Mouse (Mus musculus): ENCODE data around the gene Atp6v0b.

Gene Atp6v0b

DNA sequence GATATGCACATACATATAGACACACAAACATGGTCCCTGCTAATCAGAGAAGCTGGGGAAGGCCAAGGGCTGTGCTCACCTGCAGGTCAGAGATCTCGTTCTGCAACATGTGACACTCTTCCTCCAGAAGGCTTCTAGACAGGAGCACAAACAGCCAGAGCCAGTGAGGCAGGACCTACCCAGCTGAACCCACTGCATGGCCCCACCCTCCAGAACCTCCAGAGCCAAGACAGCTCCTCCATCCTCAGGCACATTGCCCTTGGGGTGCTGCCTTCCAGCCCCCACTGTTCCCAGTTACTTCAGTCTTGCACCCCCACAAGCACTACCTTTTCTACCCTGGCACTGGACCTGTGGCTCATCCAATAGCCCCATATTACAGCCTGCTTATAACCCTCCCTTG, 16.7 kb downstream of the Atp6v0b start:
- no peak for DNase-seq

DNA sequence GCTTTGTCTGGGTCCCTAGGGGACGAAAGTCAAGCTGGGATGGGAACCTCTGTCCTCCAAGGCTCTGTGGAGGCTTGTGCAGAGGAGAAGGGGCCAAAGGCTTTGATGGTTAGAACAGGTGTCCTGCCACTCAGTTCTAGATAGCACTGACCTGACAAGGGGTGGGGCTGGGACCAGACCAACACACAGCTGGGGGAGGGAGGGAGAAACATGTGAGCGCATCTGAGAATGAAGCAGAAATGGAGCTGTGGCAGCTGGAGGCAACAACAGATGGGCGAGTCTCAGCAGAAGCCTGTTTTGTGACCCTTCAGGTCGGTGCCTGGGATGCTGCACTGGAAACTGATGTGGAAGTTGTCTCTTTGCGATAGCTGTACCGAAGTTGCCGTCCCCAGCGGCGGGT, 17.8 kb downstream of the Atp6v0b start:
- DNase-seq: no peak

DNA sequence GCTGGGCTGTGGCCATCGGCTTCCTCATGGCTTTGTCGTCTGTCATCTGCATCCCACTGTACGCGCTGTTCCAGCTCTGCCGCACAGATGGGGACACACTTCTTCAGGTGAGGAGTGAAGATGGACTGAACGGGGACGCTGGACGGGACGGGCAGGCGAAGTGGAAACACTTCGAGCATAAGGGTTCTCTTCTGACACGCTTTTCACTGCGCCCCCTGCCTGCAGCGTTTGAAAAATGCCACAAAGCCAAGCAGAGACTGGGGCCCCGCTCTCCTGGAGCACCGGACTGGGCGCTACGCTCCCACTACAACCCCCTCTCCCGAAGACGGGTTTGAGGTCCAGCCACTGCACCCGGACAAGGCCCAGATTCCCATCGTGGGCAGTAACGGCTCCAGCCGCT, 19.3 kb downstream of the Atp6v0b start:
- peak; percentile 83 to 84 for DNase-seq

DNA sequence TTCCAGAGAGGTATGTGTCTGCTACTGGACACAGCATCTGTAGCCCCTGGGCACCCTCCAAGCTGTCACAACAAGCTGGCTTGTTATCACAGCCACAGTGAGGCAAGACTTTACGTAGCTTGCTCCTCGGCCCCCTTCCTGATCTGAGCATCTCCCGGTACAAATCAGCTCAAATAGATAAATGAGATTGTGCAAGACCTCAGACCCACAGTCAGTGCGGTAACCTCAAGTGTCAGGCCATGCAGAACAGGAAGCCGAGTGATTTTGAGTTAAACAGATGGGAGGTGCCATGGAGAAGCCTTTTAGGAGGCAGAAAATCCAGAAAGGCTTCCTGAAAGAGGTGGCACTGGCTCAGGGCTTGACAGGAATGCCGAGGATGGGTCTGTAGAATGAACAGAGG, 20.1 kb downstream of the Atp6v0b start:
- no peak for DNase-seq

DNA sequence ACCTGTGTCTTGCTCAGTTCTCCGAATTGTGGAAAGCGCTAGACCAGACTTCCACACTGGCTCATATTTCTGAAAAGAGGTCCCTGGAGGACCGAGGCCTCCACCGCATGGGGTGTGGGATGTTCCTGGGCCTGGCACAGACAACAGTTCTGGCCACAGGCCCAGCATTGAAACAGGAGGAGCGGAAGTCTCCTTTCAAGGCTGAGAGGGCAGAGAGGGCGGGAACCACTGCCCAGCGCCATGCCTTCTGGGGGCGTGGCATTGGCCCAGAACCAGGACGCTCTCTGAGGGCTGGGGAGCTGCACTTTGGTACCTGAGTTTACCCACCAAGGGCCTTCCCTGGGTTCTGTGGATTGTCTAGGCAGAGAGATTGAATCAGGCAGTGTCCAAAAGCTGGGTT, 21.1 kb downstream of the Atp6v0b start:
- DNase-seq: peak; percentile 83 to 89

DNA sequence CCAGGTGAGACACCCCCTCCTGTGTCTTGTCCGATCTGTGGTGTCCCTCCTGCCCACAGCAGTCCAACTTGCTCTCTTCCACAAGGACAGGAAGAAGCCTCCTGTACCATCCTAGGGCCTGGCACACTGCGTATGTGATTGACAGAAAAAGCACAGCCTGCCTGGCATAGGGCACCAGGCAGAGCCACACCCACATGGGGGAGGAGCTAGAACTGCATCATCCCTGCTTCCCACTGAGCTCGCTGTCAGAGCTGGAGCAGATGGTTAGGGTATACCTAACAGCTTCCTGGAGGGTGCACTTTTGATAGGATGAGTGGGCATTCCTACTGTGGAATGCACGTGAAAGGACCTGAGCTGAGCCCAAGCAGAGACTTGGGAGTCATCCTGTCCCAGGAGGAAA, 24.3 kb downstream of the Atp6v0b start:
- peak; percentile 55 to 66 for DNase-seq

DNA sequence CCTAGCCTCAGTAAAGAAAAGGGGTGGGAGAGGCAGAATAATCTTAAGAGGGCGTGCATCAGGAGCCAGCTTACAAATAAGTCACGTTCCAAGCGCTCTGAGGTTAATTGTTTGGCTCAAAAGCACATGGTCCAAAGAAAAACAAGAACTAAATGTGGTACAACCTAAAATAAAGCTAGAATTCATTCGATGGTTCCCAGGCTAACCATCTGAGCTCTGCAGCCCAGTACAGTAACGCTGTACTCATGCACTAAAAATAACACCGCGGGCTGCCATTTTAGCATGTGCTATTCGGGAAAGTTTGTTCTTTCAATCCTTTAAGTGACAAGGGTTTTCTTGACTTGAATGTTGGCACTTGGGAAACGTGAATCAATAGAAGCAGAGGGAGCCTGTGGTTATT, 26.6 kb downstream of the Atp6v0b start:
- no peak for DNase-seq

DNA sequence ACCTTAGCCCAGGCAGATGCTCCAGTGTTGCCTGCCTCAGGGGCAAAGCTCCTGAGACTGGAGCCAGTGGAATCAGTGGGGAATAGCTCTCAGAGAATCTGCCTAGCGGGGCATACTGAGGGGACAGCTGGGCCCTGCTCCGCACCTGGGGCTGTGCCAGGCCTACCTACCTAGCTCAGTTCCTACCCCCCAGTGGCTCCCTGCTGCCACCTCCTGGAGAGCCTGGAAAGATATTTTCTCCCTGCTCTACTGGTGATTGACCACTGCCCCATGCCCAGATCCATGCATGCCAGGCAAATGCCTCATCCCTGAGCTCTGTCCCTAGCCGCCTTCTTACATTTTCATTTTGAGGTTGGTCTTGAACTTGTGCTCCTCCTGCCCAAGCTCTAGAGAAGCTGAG, 28.3 kb downstream of the Atp6v0b start:
- peak; percentile 83 to 85 for DNase-seq

DNA sequence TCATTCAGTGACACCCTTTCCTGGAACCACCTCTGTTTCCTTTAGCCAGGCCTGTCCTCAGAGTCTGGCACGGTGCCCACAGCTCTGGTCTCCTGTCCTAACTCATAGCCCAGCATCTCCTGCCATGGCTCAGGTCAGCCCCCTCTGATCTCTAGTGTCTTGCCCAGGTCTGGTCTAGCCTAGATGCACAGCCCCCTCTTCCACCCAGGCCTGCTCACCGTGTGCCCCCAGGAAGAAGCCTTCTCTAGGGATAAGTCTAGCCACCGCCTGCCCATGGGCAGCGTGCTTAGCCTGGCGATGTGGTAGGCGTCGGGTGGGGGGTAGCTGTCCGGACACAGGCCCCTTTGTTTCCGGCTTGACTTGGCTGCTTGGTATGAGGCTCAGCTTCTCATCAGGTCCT, 32.0 kb downstream of the Atp6v0b start:
- DNase-seq: peak; percentile 46 to 49

DNA sequence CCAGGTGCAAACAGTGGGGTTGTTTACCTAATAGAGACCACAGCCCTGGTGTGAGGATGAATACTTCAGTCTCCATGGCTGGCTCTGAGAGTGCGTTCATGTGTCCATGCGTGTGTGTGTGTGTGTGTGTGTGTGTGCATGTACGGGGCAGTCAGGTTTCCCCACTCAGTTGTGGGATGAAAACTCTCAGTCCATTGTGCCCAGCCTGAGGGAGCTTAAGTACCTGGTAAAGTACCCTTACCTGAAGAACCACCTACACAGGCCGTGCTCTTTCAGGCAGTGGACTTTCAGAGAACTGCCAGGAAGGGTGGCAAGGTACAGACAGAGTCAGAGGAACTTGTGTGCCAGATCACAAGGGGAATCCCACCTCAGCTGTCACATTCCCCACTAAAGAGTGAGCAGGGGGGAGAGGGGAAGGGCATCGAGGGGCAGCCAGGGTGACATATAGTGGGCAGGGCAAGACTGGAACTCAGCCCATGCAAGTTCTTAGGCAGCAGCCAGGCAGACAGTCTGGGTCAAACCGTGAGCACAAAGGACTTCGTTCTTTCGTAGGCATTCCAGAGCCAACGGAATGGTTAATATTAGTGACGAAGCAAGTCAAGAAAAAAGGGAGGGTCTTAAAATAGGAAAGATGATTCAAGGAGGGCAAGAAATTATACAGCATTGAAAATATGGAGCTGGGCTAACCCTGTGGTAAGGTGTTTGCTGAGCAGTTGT, 34.8 kb downstream of the Atp6v0b start:
- DNase-seq: no peak

DNA sequence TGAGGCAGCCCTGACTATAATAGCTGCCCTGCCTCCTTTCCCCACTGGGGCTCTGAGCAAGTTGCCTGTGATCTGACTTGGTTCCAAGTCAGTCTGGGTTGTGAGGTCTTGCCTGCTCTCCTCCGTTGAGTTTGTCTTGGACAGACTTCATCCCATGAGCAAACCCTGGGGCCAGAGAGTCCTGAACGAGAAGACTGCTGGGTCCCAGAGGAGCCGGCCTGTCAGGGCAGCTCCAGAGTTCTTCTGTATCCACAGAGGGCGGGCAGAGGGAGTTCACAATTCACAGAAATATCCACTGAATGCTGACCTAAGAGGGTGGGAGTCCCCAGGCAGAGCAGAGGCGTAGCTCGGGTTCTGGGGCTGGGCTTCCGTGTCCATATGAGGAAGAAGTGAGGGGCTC, 36.3 kb downstream of the Atp6v0b start:
- peak; percentile 42 to 56 for DNase-seq

DNA sequence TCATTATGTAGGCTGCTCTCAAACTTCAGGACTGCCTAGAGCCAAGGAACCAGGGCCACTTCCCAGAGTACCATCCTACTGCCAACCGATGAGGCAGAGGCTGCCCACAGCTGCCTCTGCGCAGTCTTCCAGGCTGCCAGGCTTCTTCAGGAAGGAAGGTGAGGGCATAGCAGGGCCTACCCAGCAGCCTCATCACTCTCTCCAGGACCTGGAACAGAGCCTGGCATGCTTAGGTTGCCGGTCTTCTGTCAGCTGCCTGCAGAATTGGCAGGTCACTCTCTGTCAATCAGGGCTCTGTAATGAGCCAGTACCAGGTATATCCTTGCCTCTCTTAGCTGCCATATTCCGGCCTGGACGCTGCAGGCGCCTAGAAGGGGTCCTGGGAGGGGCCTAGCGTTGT, 37.0 kb downstream of the Atp6v0b start:
- no peak for DNase-seq

DNA sequence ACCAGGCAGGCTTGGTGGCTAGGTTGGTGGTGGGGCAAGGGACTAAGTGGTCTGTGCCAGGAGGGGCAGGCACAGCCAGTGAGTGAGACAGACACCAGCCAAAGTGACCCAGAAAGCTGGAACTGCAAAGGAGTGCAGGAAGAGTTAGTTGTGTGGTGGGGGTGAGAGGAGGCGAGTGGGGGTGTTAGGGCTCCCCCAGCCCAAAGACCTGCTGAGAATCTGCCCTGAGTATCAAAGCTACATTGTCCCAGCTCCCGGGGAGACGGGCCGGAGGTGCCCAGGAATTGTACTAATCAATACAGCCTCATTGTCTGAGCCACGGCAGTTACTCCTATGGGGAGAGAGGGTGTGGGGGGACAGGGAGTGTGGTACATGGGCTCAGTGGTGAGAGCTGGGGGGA, 37.6 kb downstream of the Atp6v0b start:
- DNase-seq: no peak

DNA sequence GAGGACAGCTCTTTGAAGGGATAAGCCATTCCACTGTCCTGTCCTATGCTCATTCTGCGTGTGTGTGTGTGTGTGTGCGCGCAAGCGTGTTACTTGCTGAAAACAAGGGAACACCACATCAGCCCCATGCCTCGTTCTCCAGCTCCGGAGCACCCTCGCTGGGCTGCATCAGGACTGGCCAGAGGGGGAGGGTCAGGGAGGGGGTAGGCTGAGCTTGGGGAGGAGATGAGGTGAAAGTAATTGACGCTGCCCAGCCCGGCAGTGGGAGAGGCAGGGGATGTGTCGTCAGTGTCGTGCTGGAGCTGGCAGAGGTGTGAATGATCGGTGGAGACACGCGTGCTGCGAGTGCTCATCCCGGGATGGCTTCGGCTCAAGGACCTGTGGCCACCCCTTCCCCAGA, 38.1 kb downstream of the Atp6v0b start:
- no peak for DNase-seq

DNA sequence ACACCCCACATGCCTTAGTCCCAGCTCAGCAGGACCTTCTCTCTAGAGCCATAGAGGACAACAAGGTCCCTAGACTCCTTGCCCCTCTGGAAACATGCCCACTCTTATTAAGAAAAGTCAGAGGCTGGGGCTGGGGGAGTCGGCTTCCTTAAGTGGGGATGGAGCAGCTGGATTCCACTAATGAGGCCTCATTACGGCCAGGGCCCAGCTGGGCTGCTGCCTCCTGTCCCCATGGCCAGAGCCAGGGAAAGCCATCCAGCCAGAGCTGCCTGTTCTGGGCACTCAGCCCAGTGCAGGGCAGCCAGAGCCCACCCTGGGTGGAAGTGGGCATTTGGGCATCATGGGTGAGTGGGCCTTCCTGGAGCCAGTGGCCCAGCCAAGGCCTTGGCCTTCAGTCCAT, 40.1 kb downstream of the Atp6v0b start:
- no peak for DNase-seq

DNA sequence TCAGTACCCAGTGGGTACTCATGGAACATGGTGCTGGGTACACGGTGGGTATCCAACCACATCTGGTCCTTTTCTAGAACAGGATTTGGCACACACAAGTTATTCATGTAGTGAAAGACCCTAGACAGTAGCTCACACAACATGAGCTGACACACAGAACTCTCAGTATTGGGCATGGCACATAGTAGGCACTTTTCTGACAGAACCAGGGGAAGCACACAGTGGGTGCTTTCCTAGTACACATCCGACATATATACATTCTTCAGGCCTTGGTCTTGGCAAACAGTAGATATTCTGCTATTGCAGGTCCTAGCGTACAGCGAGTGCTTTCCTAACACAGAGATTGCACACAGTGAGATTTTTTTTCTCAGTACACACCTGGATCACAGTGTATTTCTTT, 40.9 kb downstream of the Atp6v0b start:
- no peak for DNase-seq

DNA sequence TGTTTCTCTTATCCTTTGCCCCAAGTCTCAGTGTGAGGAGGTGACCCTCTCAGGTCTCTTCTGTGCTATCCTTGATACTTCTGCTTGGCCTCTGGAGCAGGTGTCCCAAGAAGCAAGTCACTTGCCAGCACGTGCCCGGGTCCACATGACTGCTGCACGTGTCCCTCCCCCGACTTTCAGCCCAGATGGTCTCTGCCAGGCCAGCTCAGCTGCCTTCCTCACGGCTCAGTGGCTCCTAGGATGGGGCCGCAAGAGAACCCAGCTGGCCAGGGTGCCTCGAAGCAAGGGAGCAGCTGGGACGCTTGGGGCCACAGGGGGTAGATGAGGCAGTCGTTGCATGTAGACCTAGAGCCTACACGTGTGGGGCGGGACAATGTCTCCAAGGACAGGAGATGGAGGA, 41.8 kb downstream of the Atp6v0b start:
- peak; percentile 44 to 61 for DNase-seq

DNA sequence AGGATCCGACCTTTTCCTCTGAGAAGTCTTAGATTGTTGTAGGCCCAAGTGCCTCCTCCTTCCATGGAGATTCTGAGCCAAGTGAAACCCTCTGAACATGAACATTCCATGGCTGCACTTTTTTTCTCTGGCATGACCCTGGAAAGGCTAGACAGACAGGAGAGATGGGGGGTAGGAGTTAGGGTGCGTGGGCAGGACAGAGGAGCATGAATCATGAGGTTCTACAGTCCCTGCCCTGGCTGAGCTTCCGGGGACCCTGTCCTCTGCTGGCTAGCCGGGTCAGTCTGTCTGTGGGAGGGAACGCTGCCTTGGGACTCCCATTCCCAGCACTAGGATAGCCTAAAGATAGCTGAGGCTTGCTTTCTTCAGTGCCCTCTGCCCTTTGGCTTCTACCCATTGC, 42.7 kb downstream of the Atp6v0b start:
- DNase-seq: no peak

DNA sequence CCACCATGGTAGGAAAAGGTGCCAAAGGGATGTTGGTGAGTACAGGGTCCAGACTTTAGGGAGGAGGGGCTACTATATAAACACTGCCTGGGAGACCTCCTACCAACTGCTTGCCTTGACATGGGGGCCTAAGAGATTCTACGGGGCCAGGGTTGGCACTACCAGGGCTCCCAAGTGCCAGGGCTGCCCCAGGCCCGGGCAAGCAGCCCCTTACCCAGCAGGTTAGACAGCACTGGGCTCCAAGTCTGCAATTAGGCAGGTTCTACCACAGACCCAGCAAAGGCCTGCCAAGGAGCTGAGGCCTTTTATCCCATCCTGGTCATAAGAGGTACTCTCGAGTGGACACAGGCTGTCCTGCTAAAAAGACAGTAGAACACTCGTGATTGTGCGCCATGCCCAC, 44.0 kb downstream of the Atp6v0b start:
- DNase-seq: no peak

DNA sequence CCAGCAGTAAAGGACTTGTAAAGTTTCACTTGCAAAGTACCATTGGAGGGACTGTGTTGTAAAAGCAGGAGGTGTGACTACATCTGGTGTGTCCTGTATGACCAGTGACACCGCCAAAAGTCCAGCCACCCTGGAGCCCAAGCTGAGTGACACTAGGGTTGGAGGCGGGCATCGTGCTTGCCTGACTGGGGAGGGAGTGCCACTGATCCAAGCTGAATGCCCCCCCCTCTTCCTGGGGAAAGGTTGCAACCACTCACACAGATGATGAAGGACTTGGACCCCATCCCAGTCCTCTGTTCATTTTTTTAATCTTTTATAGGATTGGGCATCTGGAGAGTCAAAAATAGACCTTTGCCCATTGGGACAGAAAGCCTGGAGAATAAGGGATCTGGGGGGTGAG, 45.6 kb downstream of the Atp6v0b start:
- no peak for DNase-seq

DNA sequence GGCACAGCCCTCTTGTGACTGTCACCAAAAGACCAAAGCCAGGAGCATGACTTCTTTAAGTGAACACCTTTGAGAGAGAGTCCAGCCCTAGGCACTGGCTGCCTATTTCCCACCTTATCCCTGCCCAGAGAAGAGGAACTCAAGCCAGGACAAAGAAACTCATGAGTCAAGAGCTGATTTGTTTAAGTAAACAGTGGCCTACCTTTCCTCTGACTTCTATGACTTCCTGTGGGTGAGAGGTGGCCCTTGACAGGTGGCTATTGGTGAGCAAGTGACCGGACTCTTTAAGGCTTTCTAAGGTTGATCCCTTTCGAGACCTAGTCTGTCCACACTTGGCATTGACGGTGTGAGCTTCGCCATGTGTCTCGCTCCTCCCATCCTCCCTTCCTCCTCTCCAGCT, 46.3 kb downstream of the Atp6v0b start:
- no peak for DNase-seq

DNA sequence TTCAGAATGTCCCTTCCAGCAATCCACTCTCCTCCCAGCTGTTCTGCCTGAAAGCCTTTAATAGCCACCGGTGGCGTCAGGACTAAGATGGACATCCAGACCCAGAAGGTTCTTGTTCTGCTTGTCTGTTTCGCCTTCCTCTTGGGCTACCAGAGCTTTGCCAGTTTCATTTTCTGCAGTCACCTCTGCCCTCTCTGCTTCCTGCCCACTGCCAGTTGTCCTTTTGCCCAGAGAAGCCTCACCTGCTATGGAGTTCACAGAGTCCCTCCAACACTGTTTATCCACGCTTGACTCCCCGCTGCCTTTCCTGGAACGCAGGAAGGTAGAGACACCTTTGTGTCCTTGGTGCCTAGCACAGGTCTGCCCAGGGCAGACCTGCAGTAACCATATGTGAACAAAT, 47.8 kb downstream of the Atp6v0b start:
- peak in 1 of 2 experiments; percentile 47 for DNase-seq

DNA sequence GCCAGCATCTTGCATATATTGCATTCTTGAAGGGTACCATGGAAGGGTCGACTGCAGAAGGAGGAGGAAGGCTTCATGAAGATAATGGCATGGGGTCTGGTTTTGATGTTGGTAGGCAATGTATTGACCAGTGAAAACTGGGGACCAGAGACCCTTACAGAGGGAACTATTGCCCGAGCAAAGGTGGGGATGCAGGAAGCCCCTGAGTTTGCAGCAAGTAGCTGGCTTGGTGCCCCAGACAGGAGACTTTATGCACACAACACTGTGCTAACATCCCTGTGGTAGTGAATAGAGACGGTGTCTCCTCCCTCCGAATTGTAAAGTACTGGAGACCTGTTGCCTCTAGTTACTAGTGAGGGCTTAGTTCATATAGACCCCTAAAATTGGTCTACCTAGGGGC, 49.9 kb downstream of the Atp6v0b start:
- DNase-seq: no peak

DNA sequence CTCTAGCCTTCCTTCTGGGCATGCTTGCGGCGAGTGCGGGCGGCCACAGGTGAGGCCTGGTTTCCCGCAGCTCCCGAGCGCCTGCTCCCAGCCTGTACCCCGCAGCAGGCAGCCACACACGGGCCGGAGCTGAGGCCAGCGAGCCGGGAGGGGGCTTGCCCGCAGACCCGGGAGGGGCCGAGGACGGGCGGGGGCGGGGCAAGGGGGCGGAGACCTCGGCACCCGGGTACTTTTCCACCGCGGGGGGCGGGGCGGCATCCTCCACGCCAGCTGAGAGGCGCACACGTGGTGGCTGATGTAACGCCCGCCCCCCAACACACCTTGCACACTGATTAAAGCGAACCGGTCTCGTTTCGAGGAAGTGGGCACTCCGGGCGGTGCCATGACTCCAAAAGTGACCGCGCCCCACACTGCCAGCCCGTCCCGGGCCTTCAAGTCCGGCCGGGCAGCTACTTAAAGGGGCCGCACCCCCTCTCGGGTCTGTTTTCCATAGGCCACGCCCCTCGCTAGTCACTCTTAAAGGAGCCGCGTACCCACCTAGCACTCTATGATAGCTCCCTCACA, 50.8 kb downstream of the Atp6v0b start:
- peak; percentile 93 to 96 for DNase-seq

DNA sequence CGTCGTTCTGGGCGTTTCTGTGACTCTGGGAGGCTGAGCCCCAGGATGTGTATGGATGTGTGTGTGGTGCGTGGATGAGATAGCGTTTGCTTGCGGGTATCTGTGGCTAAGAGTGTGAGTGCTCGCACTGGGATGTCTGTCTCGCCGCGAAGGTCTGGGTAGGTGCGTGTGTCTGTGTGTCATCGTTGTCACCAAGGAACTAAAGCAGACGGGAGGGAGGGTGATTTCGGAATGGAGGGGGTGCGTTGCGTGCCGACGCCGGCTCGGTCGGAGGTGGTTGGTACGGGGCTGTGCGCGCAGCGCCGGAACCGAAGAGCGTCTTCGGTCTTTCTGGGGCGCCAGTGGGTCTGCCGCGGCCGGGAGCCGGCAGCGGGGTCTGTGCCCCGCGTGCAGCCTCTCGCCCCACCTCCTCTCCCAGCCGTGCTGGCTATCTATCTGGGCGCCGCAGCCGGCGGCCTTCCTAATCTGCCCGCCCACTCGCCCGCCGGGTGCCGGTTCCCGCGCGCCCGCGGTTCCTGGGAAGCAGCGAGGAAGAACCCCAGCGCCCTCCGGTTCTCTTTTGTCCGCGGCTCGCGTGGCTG, 51.5 kb downstream of the Atp6v0b start:
- peak; percentile 63 to 74 for DNase-seq

All from kidney, postnatal 4 days (tissue).